Mouse (Mus musculus) forebrain, embryonic 13.5 days (tissue): ENCODE data around the gene Leng8. TPM values are rescaled to one million over a fixed set of nuclear protein-coding genes. Genes with fewer than 3 reads are reported as not detected.

Experiments
- ATAC-seq: fragments of 200-750 bp; cut with Nextera tagmentation; 2 replicates; pipeline ENCODE4 v1.8.0; 2017
- H3K27ac ChIP-seq: fragments of 300-500 bp; sonication (generic); 2 replicates; pipeline ENCODE4 v1.5.1; 2015; ENCODE audit warnings: inconsistent platforms, mild to moderate bottlenecking, moderate library complexity
- H3K27me3 ChIP-seq: fragments of 300-500 bp; sonication (generic); 2 replicates; pipeline ENCODE4 v1.6.1; 2015; ENCODE audit warnings: mild to moderate bottlenecking, inconsistent platforms
- H3K36me3 ChIP-seq: fragments of 300-500 bp; sonication (generic); 2 replicates; pipeline ENCODE4 v1.6.1; 2015; ENCODE audit warnings: mild to moderate bottlenecking, inconsistent platforms; ENCODE audit not compliant: poor library complexity, severe bottlenecking
- H3K4me1 ChIP-seq: fragments of 300-500 bp; sonication (generic); 2 replicates; pipeline ENCODE4 v1.6.1; 2015; ENCODE audit warnings: inconsistent platforms
- H3K4me2 ChIP-seq: fragments of 300-500 bp; sonication (generic); 2 replicates; pipeline ENCODE4 v1.6.1; 2015; ENCODE audit warnings: inconsistent platforms, mild to moderate bottlenecking, moderate library complexity
- H3K4me3 ChIP-seq: fragments of 300-500 bp; sonication (generic); 2 replicates; pipeline ENCODE4 v1.5.1; 2015; ENCODE audit warnings: mild to moderate bottlenecking, inconsistent platforms
- H3K9ac ChIP-seq: fragments of 300-500 bp; sonication (generic); 2 replicates; pipeline ENCODE4 v1.6.1; 2015; ENCODE audit warnings: mild to moderate bottlenecking, inconsistent platforms
- H3K9me3 ChIP-seq: fragments of 300-500 bp; sonication (generic); replicated peaks from 2 replicates; pipeline ENCODE4 v1.6.1; 2016; ENCODE audit warnings: inconsistent platforms
- WGBS: fragments of 180-500 bp; shearing (Covaris S2); methylation state at CpG from one replicate; pipeline ENCODE4 v1.1.7; 2015; 5-methylcytosine and 5-hydroxymethylcytosine counted together
- polyA plus RNA-seq: library from polyadenylated mRNA; unstranded; fragments of >200 nt; fragmentation: Nextera tagmentation; extraction: Ambion mirVana; gene quantifications from 2 replicates; pipeline ENCODE4 v1.2.1, GENCODE M21; 2015

Gene Leng8
- polyA plus RNA-seq, 1 experiment from 2014 or later = 61.3 TPM

DNA sequence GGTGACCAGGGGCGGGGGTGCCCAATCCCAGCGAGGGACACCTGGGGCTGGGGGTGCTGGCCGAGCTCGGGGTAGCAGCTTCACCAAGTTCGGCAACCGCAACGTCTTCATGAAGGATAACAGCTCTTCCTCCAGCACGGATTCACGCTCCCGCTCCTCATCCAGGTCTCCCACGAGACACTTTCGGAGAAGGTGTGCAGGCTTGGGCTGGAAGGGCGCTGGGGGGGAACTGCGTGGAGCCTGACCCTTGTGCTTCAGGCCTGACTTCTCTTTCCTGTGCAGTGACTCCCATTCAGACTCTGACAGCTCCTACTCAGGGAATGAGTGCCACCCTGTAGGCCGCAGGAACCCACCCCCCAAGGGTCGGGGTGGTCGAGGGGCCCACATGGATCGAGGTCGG, 6.7 kb downstream of the Leng8 start:
- peaks cover 100% of the 10 kb centered on the region for H3K36me3 ChIP-seq
- H3K27ac ChIP-seq = no peak overlapping the region; the same call in 1 of the 2 replicates
- H3K27me3 ChIP-seq = no peaks in the 10 kb centered on the region
- no peak overlapping the region for H3K4me2 ChIP-seq
- no peak overlapping the region for H3K4me3 ChIP-seq
- H3K4me1 ChIP-seq = peaks cover 8% of the 10 kb centered on the region
- H3K9me3 ChIP-seq = no peaks in the 10 kb centered on the region
- WGBS = 94% methylated on average over 19 of the region's 19 CpGs
- H3K9ac ChIP-seq = no peak overlapping the region
- no peak for ATAC-seq

DNA sequence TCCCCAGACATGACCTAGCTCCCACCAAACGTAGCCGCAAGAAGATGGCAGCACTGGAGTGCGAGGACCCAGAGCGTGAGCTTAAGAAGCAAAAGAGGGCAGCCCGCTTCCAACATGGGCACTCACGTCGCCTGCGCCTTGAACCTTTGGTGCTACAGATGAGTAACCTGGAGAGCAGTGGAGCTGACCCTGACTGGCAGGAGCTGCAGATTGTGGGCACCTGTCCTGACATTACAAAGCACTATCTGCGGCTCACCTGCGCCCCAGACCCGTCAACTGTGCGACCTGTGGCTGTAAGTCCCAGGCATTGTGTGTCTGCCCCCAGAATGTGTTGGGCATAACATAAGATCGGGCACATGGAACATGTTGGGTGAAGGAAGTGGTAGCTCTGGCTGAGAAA, 7.2 kb downstream of the Leng8 start:
- Histone ChIP-seq H3K27ac (no peak overlapping the region), H3K9me3 (no peaks in the 10 kb centered on the region), H3K9ac (no peak overlapping the region), H3K4me2 (no peak overlapping the region), H3K36me3 (peaks cover 95% of the 10 kb centered on the region), H3K4me1 (peaks cover 10% of the 10 kb centered on the region), H3K27me3 (no peaks in the 10 kb centered on the region), H3K4me3 (no peak overlapping the region)
- WGBS = 96% methylated on average over 13 of the region's 13 CpGs
- ATAC-seq = no peak

DNA sequence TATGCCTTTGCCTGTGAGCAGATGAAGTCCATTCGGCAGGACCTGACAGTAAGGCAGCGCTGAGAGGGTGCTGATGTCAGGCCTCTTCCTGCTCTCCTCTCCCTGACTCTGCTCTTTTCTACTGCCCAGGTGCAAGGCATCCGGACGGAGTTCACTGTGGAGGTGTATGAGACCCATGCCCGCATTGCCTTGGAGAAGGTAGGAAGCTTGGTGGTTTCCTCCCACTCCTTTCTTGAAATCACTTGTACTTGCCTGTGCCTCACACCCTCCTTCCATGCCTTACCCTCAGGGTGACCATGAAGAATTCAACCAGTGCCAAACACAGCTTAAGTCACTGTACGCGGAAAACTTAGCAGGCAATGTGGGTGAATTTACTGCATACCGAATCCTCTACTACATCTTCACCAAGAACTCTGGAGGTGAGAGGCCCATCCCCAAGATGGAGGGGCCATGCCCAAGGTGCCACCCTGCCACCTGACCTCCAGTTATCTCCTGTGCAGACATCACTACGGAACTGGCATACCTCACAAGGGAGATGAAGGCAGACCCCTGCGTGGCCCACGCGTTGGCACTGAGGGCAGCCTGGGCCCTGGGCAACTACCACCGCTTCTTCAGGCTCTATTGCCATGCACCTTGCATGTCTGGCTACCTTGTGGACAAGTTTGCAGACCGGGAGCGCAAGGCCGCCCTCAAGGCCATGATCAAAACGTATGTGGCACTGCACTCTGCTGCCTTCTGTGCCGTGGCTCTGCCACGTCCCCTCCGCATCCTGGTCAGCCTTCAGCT, 8.1 kb downstream of the Leng8 start:
- 98% methylated on average over 20 of the region's 20 CpGs for WGBS
- H3K27ac ChIP-seq = no peak overlapping the region

DNA sequence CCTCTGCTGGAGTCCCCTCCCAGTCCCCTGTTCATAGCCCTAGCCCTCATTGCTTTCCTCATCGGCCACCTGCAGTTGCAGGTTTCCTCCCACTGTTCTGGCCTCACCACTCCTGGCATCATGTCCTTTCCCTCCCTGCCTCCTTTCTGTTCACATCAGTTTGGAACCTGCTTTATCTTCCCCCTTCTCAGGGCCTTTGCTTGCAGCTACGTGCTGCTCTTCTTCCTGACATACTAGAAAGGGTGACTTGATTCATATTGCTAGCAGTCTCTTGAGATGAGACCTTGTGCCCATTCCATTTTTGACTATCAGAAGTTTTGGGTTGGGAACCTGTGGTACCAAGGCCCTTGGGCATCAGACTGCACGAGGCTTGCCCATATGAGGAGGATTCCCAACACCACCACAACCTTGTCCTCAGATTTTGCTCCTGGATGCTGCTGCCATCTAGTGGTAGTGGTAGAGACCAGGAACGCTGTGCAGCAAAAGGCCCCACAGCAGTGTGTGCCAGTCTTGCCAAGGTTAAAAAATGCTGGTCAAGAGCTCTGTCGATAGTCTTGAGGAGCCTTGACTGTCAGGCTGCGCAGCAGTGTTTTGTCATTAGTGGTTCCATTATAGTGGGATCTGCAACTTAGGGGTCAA, 8.8 kb downstream of the Leng8 start:
- H3K4me1 ChIP-seq = peaks cover 21% of the 10 kb centered on the region

More for the DNA sequence above, 8.1 kb downstream of the Leng8 start:
- H3K4me3 ChIP-seq = no peak overlapping the region
- H3K4me1 ChIP-seq = peaks cover 14% of the 10 kb centered on the region
- no peak overlapping the region for H3K4me2 ChIP-seq
- H3K9ac ChIP-seq = no peak overlapping the region
- H3K36me3 ChIP-seq = peaks cover 86% of the 10 kb centered on the region
- H3K9me3 ChIP-seq = no peaks in the 10 kb centered on the region
- ATAC-seq = no peak
- no peaks in the 10 kb centered on the region for H3K27me3 ChIP-seq

DNA sequence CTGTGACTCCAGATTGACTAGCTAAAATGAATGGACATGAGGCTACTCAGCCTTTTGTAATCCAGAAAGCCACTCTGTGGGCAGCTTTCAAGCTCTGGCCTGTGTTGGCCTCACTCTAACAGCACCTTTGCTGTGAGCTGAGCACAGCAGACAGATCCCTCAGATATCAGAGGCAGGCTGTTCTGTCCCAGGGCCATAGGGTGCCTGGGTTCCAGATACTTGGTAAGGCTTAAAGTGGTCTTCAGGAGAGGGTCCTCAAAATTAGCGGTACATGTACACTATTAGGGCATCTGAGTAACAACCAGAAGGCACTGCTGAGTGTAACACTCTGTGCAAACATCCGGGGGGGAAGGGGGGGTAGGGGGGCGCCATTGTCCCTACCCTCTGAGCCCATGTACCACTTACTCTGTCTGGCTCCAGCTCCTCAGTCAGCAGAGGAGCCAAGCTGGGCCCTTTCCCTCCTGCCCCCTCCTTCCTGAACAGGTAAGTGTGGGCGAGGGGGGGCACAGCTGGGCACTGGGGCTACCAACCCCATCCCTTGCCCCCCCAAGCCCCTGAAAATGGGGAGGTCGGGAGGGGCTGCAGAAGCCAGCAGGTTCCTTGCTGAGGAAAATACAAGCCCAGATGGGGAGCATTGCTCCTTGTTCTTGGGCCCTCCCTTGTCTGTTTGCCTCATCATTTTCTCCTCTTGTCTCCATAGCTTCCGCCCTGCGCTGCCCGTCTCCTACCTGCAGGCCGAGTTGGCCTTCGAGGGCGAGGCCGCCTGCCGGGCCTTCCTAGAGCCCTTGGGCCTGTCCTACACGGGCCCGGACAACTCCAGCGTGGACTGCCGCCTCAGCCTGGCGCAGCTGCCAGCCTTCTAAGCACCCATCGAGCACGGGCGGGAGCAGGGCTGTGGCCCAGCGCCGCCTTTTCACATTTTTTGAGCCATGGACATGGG, 9.7 kb downstream of the Leng8 start:
- H3K9me3 ChIP-seq = no peaks in the 10 kb centered on the region
- no peak overlapping the region for H3K4me3 ChIP-seq
- no peak for ATAC-seq
- no peak overlapping the region for H3K27ac ChIP-seq
- peaks cover 71% of the 10 kb centered on the region for H3K36me3 ChIP-seq
- peaks cover 30% of the 10 kb centered on the region for H3K4me1 ChIP-seq
- H3K27me3 ChIP-seq = peaks cover 15% of the 10 kb centered on the region
- H3K4me2 ChIP-seq = no peak overlapping the region
- no peak overlapping the region for H3K9ac ChIP-seq
- 96% methylated on average over 23 of the region's 23 CpGs for WGBS

More for the DNA sequence above, 8.8 kb downstream of the Leng8 start:
- H3K9ac ChIP-seq = no peak overlapping the region
- ATAC-seq = no peak
- peaks cover 79% of the 10 kb centered on the region for H3K36me3 ChIP-seq
- no peak overlapping the region for H3K4me3 ChIP-seq
- H3K27ac ChIP-seq = no peak overlapping the region
- peaks cover 6% of the 10 kb centered on the region for H3K27me3 ChIP-seq
- 68% methylated on average over 6 of the region's 6 CpGs for WGBS
- no peak overlapping the region for H3K4me2 ChIP-seq
- no peaks in the 10 kb centered on the region for H3K9me3 ChIP-seq

DNA sequence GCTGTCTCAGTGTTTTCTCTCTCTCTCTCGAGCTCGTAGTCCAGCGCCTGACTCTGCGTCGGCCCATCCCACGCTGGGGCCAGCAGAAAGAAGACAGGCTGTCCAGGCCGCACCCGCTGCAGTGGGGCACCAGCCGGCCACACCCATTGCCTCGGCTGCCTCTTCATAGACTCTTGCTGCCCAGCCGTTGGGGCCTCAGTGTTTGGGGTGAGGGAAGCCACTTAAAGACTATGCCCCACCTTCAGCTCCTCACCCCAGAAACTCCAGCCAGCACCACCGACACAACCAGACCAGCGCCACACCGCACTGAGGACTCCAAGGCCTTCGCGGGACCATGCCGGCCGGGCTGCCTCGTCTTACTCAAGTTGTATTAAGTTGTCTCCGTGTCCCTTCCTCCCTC, 10.5 kb downstream of the Leng8 start:
- no peak overlapping the region for H3K4me3 ChIP-seq
- no peak overlapping the region for H3K4me2 ChIP-seq
- H3K9ac ChIP-seq = no peak overlapping the region
- no peaks in the 10 kb centered on the region for H3K9me3 ChIP-seq
- peaks cover 62% of the 10 kb centered on the region for H3K36me3 ChIP-seq
- peaks cover 22% of the 10 kb centered on the region for H3K27me3 ChIP-seq
- no peak overlapping the region for H3K27ac ChIP-seq
- H3K4me1 ChIP-seq = peaks cover 31% of the 10 kb centered on the region
- ATAC-seq = no peak
- WGBS = 91% methylated on average over 15 of the region's 20 CpGs

DNA sequence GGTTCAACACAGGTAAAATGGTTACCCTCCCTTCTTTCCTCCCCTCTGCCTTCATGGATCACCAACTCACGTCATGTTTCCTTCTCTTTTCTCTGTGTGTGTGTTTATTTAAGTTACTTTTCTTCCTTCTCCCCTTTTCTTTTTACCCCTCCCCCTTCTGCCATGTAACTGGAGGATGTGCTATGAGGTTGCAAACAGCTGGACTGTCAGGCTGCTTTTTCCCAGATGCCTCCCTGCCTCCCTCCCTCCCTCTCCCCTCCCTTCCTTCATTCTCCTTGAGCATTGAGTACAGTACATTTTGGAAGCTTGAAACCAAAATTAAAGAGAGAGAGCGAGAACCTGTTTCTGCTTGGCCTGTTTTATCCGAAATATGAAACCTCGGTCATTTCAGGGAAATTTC, 11.0 kb downstream of the Leng8 start:
- Histone ChIP-seq H3K27ac (no peak overlapping the region), H3K27me3 (peaks cover 25% of the 10 kb centered on the region), H3K4me3 (no peak overlapping the region), H3K36me3 (peaks cover 57% of the 10 kb centered on the region), H3K9me3 (no peaks in the 10 kb centered on the region), H3K9ac (no peak overlapping the region), H3K4me2 (no peak overlapping the region), H3K4me1 (peaks cover 31% of the 10 kb centered on the region)
- ATAC-seq = no peak
- 90% methylated on average over 4 of the region's 4 CpGs for WGBS

DNA sequence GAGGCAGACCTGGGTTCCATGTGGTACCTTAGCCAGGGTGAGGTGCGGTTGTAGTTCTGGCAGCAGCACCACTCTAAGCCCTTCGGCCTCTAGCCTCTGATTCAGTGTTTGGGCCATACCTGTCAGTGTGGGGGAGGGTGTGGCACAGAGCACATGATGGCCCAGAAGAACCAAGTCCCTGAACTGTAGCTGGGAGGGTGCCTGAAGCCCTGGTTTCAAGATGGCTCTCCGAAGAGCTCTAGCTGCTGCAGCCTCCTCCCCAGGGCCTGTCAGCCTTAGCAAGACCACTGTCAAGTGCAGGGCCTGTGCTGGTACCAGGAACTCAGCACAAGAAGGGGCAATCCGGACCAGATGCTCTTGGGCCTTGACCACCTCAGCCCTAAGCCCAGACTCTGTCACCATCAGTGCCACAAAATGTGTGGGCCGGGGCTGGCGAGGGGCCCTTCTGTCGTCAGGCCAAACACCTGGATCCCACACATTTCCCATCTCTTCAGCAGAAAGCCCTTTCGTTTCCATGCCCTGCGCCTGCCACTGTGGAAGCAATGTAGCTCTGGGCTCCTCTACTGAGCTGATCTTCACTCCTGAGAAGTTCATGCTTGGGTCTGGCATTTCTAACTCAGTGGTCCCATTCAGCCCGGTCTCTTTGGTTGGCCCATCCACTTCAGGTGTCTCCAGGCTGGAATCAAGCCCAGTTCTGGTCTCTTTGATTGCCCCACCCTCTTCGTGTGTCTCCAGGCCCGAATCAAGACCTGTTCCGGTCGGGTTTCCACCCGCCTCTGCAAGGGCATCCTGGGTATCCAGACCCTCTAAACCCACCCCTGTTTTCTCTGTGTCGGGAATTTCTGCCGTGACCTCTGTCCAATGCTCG, 11.7 kb downstream of the Leng8 start:
- 30% methylated on average over 18 of the region's 18 CpGs for WGBS

DNA sequence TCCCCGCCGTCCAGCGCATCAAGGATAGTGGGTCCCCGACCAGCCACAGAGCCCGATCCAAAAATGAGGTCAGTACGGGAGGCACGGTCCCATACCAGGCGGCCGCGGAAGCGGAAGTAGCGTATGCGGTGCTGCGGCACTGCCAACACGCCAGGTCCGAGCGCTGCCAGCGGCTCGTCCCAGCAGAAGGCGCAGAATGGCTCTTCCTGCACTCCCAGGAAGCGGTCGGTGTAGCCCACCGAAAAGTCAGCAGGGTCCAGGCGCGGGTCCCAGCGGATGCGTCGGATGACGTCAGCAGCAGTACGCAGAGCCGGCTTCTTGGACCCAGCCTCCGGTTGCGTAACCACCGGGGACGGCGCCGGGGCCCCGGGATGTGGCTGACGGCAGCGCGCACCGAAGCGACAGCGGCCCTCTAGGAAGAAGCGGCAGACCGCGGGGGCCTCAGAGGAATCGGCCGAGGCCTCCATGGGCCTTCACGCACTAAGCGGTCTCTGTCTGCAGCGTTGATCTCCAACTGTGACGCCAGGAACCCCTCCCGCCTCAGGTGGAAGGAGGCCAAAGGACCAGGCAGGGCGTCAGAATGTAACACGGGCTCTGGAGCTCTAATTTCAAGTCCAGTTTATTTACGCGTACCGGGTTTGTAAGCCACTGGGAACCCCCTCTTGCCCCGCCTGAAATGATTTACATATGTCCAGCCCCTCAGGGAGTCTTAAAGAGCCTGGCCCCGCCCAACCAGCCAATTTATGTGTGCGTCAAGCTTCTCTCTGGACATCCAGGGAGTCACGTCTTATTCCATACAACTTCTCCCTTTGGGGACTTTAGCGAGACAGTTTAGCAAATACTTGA, 12.6 kb downstream of the Leng8 start:
- peak overlapping the region; percentile 80 for H3K9ac ChIP-seq
- H3K9me3 ChIP-seq = no peaks in the 10 kb centered on the region
- H3K36me3 ChIP-seq = peaks cover 41% of the 10 kb centered on the region
- under 1% methylated on average over 64 of the region's 64 CpGs for WGBS
- ATAC-seq = peak; percentile 76
- peaks cover 34% of the 10 kb centered on the region for H3K27me3 ChIP-seq
- H3K4me3 ChIP-seq = peak overlapping the region; percentile 66
- H3K27ac ChIP-seq = peak overlapping the region; percentile 84
- peaks cover 31% of the 10 kb centered on the region for H3K4me1 ChIP-seq
- H3K4me2 ChIP-seq = peak overlapping the region; percentile 75

More for the DNA sequence above, 11.7 kb downstream of the Leng8 start:
- Histone ChIP-seq H3K27me3 (peaks cover 29% of the 10 kb centered on the region), H3K27ac (peak overlapping the region; percentile 84), H3K4me2 (peak overlapping the region; percentile 75), H3K36me3 (peaks cover 50% of the 10 kb centered on the region), H3K9me3 (no peaks in the 10 kb centered on the region), H3K4me1 (peaks cover 31% of the 10 kb centered on the region), H3K4me3 (peak overlapping the region; percentile 66), H3K9ac (peak overlapping the region; percentile 80)
- ATAC-seq = peak; percentile 34

DNA sequence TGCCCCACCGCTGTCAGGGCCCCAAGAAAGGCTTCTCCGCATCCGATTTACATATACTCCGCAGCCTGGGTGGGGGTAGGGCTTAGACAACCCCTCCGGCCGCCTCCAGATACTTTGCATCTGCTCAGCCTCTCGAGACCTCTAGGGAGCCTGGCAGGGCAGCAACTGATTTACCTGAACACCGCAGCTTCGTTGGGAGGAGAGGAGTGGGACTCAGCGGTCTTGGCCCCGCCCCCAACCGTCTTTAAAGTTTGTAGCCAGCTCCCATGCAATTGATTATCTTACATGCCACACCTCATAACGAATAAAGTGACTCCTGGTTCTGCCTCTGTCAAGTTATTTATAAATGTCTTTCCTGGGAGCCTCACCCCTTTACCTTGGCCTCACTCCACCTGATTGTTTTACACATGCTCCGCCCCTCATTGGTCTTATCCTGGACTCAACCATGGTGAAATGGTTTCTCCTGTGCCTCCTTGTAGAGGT, 13.3 kb downstream of the Leng8 start, which contains the start of gene Leng9:
Gene Leng9 (minus strand): TSS at position 316 of the 483 bp plus-strand sequence.
- Histone ChIP-seq H3K36me3 (peaks cover 35% of the 10 kb centered on the region), H3K9ac (peak within 1 kb of the TSS; percentile 80), H3K4me1 (peaks cover 31% of the 10 kb centered on the region), H3K27ac (peak within 1 kb of the TSS; percentile 84), H3K27me3 (peaks cover 34% of the 10 kb centered on the region), H3K4me3 (peak within 1 kb of the TSS; percentile 66), H3K9me3 (no peaks in the 10 kb centered on the region), H3K4me2 (peak within 1 kb of the TSS; percentile 75)
- peak; percentile 26 for ATAC-seq
- under 1% methylated on average over 14 of the region's 14 CpGs for WGBS
